Mouse (Mus musculus): Measurements from ENCODE around the gene Cacna2d2.
A peak's percentile ranks its signal among the peaks of the same experiment; 100 is the strongest.

Gene Cacna2d2

DNA sequence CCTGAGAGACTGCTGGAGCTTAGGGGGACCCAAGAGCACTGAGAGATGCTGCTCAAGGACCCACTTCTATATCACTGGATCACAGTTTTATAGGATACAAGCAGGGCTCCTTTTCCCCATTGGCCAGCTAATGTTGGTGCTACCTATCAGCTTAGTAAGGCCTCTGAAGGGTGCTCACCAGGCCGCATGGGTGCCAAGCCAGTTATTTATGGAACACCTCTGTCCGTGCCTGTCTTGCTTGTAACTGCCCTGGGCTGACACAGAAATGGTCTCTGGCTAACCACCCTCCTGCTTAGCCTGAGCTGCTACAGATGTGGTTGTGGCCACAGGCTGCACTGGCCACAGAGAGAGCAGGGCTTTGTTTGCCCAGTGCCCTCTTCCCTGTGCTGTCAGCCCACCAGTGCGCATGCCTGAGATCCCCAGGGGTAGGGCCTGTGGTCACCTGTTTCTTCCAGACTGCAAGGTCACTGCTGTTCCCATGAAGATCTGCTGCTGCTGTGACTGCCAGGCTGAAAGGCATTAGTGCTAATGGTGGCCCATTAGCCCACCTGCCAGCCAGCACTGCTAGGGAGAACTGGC is 101.4 kb downstream of the Cacna2d2 start:
- no peak for DNase-seq (ENCODE audit: low spot score)

DNA sequence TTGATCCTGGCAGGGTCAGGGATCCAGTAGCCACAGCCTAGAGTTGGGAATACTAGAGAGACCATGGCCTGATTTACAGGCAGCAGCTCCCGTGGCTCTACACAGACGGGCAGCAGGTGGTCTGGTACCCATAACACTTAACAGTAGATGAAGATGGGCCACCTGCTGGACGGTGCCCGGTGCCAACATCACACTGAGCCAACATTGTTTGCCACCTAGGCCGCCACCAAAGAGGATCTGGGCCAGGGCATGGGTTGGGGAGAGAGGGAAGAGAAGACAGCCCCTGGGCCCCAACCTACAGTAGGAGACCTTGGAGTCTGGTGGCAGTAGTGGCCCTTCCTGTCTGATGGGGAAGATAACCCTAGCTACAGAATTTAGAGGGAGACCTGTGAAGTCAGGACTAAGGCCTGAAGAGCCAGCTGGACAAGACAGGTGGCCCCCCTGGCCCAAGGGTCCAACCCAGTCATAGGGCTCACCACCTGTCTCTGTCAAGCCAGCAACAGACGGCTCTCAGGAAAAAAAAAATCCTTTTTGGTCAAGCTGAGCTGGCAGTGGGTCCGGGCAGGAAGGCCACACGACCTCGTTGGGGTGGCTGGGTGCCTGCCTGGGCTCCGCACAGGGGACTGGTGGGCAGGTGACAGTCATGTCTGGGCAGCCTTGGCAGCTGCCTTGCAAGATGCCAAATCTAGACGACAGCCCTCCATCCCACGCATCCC is 102.9 kb downstream of the Cacna2d2 start:
- DNase-seq (ENCODE audit: low spot score), result no peak

- no peak for DNase-seq (ENCODE audit: low spot score)
These were observed 105.5 kb downstream of the Cacna2d2 start for GRCm38 (mm10) chr9:107504662-107505537.

GRCm38 (mm10) chr9:107508266-107508665 is 108.9 kb downstream of the Cacna2d2 start:
- no peak for DNase-seq (ENCODE audit: low spot score)

GRCm38 (mm10) chr9:107510384-107511100 is 111.1 kb downstream of the Cacna2d2 start:
- no peak for DNase-seq (ENCODE audit: low spot score)

DNA sequence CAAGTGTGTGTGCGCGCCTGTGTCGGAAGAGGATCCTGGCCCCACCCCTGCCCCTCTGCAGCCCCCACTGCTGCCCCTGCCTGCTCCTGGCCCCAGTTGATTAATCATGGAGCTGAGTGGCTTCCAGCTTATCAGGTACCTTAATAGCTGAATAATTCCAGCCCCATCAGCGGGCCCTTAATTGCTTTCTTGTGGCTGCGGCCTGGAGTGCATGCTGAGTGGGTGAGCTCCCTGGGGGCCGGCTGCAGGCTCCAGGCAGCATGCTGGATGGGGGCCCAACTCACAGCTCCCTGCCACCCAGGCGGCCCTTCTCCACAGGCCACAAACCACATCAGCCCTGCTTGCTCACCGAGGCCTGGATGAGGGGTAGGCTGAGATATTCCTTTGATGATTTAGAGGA is 112.0 kb downstream of the Cacna2d2 start:
- no peak for DNase-seq (ENCODE audit: low spot score)

DNA sequence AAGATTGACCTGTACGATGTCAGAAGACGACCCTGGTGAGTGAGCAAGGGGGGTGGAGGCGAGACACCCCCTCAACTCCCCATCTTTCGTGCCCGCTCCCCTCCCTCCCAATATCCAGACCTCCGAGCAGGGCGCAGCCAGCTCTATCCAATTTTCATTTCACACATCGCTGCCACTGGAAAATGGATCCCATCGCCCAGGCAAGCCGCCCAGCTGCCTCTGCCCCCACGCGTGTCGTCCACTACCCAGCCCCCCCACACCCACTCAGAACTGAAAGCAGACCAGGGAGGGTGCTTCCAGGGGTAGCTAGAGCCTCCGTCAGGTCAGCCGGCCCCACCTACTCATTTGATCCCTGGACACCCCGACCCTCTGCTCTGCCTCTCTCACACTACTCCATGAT is 112.9 kb downstream of the Cacna2d2 start:
- DNase-seq (ENCODE audit: low spot score), result no peak

GRCm38 (mm10) chr9:107514303-107514955 is 115.0 kb downstream of the Cacna2d2 start:
- peak; percentile 65 for DNase-seq (ENCODE audit: low spot score)

GRCm38 (mm10) chr9:107520331-107520730 is 120.9 kb downstream of the Cacna2d2 start:
- DNase-seq (ENCODE audit: low spot score), result no peak

- DNase-seq (ENCODE audit: low spot score), result no peak
These were observed 121.8 kb downstream of the Cacna2d2 start for GRCm38 (mm10) chr9:107521190-107521589.

GRCm38 (mm10) chr9:107521711-107522399 is 122.4 kb downstream of the Cacna2d2 start:
- DNase-seq (ENCODE audit: low spot score), result no peak

GRCm38 (mm10) chr9:107522400-107522711 is 122.9 kb downstream of the Cacna2d2 start:
- no peak for DNase-seq (ENCODE audit: low spot score)

- peak; percentile 88 for DNase-seq (ENCODE audit: low spot score)
These were observed 127.0 kb downstream of the Cacna2d2 start for GRCm38 (mm10) chr9:107526198-107527026.

DNA sequence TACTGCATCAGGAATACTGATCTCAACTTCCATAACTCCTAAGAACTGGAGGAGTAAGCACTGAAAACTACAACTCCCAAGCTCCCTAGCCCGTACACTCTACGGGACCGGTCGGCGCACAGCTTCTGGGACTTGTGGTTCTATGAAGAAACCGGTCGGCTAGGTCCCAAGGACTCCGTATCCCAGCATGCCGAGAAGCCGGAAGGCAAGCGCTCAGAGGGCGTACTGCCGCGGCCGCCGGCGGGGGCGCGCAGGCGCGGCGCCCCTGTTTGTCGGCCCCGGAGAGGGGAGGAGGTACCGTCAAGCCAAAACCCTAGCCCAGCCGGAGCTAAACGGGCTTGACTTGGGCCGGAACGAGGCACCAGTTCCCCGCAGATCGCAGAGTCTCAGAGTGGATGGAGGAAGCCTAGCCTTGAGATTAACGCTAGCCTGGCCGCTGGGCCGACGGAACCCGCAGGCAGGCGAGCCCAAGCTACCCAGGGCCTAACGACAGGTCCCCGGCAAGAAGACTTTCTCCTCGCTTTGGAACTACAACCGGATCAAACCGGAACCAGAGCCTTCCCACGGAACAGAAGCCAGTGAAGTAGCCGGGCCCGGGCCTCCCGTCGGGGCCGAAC is 134.5 kb downstream of the Cacna2d2 start, which contains the start of gene Tmem115:
Gene Tmem115, plus strand, starts transcription at position 155 of the 617 bp plus-strand sequence.
- DNase-seq (ENCODE audit: low spot score), result peak; percentile 96

DNA sequence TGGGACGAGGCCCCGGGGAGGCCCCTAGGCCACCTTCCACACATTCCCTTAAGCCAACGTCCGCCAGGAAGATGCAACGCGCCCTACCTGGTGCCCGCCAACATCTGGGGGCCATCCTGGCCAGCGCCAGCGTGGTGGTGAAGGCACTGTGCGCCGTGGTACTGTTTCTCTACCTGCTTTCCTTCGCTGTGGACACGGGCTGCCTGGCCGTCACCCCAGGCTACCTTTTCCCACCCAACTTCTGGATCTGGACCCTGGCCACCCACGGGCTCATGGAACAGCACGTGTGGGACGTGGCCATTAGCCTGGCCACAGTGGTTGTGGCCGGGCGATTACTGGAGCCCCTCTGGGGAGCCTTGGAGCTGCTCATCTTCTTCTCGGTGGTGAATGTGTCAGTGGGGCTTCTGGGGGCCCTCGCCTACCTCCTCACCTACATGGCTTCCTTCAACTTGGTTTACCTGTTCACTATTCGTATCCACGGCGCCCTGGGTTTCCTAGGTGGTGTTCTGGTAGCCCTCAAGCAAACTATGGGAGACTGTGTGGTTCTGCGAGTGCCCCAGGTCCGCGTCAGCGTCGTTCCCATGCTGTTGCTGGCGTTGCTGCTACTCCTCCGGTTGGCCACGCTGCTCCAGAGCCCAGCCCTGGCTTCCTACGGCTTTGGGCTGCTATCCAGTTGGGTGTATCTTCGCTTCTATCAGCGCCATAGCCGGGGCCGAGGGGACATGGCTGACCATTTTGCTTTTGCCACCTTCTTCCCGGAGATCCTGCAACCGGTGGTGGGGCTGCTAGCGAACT is 135.2 kb downstream of the Cacna2d2 start:
- DNase-seq (ENCODE audit: low spot score), result no peak

- DNase-seq (ENCODE audit: low spot score), result no peak
These were observed 138.8 kb downstream of the Cacna2d2 start for GRCm38 (mm10) chr9:107538231-107538630.

GRCm38 (mm10) chr9:107538711-107539110 is 139.3 kb downstream of the Cacna2d2 start:
- DNase-seq (ENCODE audit: low spot score), result no peak

GRCm38 (mm10) chr9:107539940-107540339 is 140.5 kb downstream of the Cacna2d2 start:
- no peak for DNase-seq (ENCODE audit: low spot score)

DNA sequence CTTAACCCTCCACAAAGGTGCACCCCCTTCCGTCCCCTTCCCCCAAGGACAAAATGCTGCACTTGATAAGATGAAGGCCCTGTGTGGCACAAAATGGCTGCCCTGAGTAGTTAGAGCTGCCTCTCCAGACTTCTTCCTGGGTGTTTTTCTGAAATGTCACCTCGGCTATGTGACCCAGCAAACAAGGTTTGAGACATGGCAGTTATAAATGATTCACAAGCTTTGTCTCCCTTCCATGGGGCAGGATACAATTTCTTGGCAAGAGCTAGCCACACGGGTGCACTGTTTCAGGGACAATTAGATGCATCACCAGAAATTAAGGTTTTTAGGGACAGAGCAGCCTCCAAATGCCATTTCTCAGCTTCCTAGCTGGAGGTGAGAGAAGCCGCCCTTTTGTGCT is 141.0 kb downstream of the Cacna2d2 start:
- no peak for DNase-seq (ENCODE audit: low spot score)
